Mouse (Mus musculus) lung, embryonic 14.5 days (tissue): ENCODE data around the gene Gm10282. TPM values are rescaled to one million over a fixed set of nuclear protein-coding genes. Genes with fewer than 3 reads are reported as not detected.
A peak's percentile ranks its signal among the peaks of the same experiment; 100 is the strongest.

Source experiments
- ATAC-seq: fragments of 200-750 bp; cut with Nextera tagmentation; 2 replicates; pipeline ENCODE4 v1.8.0; 2017; ENCODE audit warnings: mild to moderate bottlenecking, moderate TSS enrichment, moderate library complexity; ENCODE audit not compliant: insufficient read depth
- DNase-seq: peaks from one replicate; pipeline ENCODE4 v3.0.0-alpha.2; 2015
- H3K27ac ChIP-seq: fragments of 300-500 bp; sonication (generic); 2 replicates; pipeline ENCODE4 v1.5.1; 2014; ENCODE audit warnings: low read depth, mild to moderate bottlenecking, moderate library complexity
- H3K27me3 ChIP-seq: fragments of 300-500 bp; sonication (generic); 2 replicates; pipeline ENCODE4 v1.6.1; 2014; ENCODE audit warnings: low read length, control low read depth; ENCODE audit not compliant: insufficient read depth
- H3K36me3 ChIP-seq: fragments of 300-500 bp; sonication (generic); 2 replicates; pipeline ENCODE4 v1.6.1; 2014; ENCODE audit warnings: control low read depth; ENCODE audit not compliant: insufficient read depth
- H3K4me1 ChIP-seq: fragments of 300-500 bp; sonication (generic); 2 replicates; pipeline ENCODE4 v1.6.1; 2014; ENCODE audit warnings: antibody characterized with exemption, control low read depth; ENCODE audit not compliant: insufficient read depth
- H3K4me2 ChIP-seq: fragments of 300-500 bp; sonication (generic); 2 replicates; pipeline ENCODE4 v1.6.1; 2014; ENCODE audit warnings: mild to moderate bottlenecking
- H3K4me3 ChIP-seq: fragments of 300-500 bp; sonication (generic); 2 replicates; pipeline ENCODE4 v1.5.1; 2014; ENCODE audit warnings: low read depth, low read length
- H3K9ac ChIP-seq: fragments of 300-500 bp; sonication (generic); 2 replicates; pipeline ENCODE4 v1.6.1; 2014
- H3K9me3 ChIP-seq: fragments of 300-500 bp; sonication (generic); 2 replicates; pipeline ENCODE4 v1.6.1; 2016; ENCODE audit warnings: low read depth, low read length, control low read depth
- CTCF ChIP-seq: IDR thresholded peaks from 2 replicates; pipeline ENCODE4 v1.5.1; 2016; ENCODE audit warnings: antibody characterized with exemption, low read depth
- WGBS: fragments of 180-500 bp; shearing (Covaris S2); extraction: QIAGEN DNeasy Blood & Tissue Kit; methylation state at CpG from one replicate; pipeline ENCODE4 v1.1.7; 2014; 5-methylcytosine and 5-hydroxymethylcytosine counted together
- polyA plus RNA-seq: library from polyadenylated mRNA; unstranded; fragments of >200 nt; fragmentation: Nextera tagmentation; extraction: Ambion mirVana; gene quantifications from 2 replicates; pipeline ENCODE4 v1.2.1, GENCODE M21; 2014

The Gm10282 gene
- polyA plus RNA-seq, 1 experiment from 2014 or later: 38.2 TPM

- Histone ChIP-seq H3K4me3 (no peak overlapping the region), H3K9ac (no peak overlapping the region), H3K9me3 (no peaks in the 10 kb centered on the region), H3K4me2 (no peak overlapping the region), H3K27me3 (no peaks in the 10 kb centered on the region), H3K36me3 (no peaks in the 10 kb centered on the region), H3K4me1 (no peaks in the 10 kb centered on the region), H3K27ac (no peak overlapping the region)
- TF ChIP-seq CTCF: peak; percentile 93
- ATAC-seq: peak; percentile 55; the same call in 1 of the 2 replicates
- peak; percentile 87 for DNase-seq
- WGBS: 25% methylated on average over 2 of the region's 2 CpGs
Measured at GRCm38 (mm10) chr8:72261019-72261418, 44.0 kb downstream of the Gm10282 start.

- Histone ChIP-seq H3K9me3 (no peaks in the 10 kb centered on the region), H3K27me3 (no peaks in the 10 kb centered on the region), H3K4me2 (no peak overlapping the region), H3K36me3 (0 out of 2 replicates have a peak, but pooled peaks cover under 1% of the 10 kb centered on the region), H3K4me3 (no peak overlapping the region), H3K27ac (no peak overlapping the region), H3K9ac (no peak overlapping the region), H3K4me1 (no peaks in the 10 kb centered on the region)
- WGBS: 51% methylated on average over 4 of the region's 4 CpGs
- no peak; the same call in 1 of the 2 replicates for ATAC-seq
- DNase-seq: no peak
- TF ChIP-seq CTCF: no peak
Measured at GRCm38 (mm10) chr8:72260585-72260984, 44.5 kb downstream of the Gm10282 start.

DNA sequence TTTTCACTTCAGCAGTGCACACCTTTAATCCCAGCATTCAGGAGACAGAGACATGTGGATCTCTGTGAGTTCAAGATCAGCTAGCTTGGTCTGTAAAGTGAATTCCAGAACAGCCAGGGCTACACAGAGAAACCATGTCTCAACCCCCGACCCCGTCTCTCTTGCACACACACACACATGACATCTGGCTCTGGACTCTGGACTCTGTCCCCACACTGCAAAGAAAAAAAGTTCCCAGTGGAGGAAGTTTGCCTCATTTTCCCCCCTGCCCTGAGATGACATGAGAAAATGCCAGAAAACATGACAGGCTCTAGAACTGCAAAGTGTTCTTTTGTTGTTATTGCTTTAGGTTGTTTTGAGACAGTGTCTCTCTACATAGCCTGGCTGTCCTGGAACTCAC lies 45.2 kb downstream of the Gm10282 start:
- ATAC-seq (no peak), DNase-seq (no peak)
- Histone ChIP-seq H3K36me3 (0 out of 2 replicates have a peak, but pooled peaks cover 3% of the 10 kb centered on the region), H3K27me3 (no peaks in the 10 kb centered on the region), H3K4me3 (no peak overlapping the region), H3K27ac (no peak overlapping the region), H3K9me3 (no peaks in the 10 kb centered on the region), H3K9ac (no peak overlapping the region), H3K4me2 (no peak overlapping the region), H3K4me1 (no peaks in the 10 kb centered on the region)
- 63% methylated on average over 2 of the region's 2 CpGs for WGBS
- TF ChIP-seq CTCF: no peak

GRCm38 (mm10) chr8:72257902-72258238 lies 47.2 kb downstream of the Gm10282 start:
- Histone ChIP-seq H3K4me3 (no peak overlapping the region), H3K36me3 (peaks cover 14% of the 10 kb centered on the region; the same call in 1 of the 2 replicates), H3K4me2 (no peak overlapping the region), H3K4me1 (no peaks in the 10 kb centered on the region), H3K9ac (no peak overlapping the region), H3K9me3 (no peaks in the 10 kb centered on the region), H3K27ac (no peak overlapping the region), H3K27me3 (no peaks in the 10 kb centered on the region)
- no peak for ATAC-seq
- no peak for TF ChIP-seq CTCF
- 79% methylated on average over 1 of the region's 1 CpGs for WGBS
- DNase-seq: no peak

DNA sequence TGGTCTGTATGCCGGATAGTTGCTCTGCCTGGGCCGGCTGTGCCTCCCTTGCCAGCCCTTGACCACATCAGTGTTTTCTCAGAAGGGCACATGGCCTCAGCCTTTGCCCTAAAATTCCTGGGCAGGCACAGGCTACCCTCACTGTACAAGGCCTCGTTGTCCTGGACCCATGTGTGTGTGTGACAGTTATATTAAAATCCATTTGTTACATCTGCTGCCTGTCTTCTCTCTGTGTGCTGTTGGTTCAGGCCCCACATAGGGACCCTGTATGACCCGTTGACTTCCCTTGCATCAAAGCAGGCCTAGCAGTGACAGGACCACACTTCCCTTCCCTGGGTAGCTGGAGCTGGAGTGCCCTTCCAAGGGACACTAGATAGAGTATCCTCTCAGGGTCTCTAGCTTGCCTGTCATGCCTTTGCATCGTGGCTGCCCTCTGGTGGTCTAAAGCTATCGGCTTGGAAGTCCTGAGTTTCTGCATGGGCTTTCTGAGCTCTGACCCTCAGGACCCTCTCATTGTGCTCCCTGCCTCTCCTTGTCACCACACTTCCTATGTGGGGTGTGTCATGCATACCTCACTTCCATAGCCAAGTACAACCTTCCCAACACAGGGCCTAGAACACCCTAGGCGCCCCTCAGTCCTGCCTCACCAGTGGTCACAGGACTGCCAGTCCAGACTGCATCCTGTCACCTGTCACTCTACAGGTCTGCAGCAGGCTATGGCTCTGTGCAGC lies 47.7 kb downstream of the Gm10282 start:
- H3K4me3 ChIP-seq: no peak overlapping the region
- H3K27me3 ChIP-seq: no peaks in the 10 kb centered on the region
- H3K9ac ChIP-seq: no peak overlapping the region
- no peak overlapping the region for H3K27ac ChIP-seq
- 53% methylated on average over 7 of the region's 7 CpGs for WGBS
- no peaks in the 10 kb centered on the region for H3K9me3 ChIP-seq
- H3K4me1 ChIP-seq: no peaks in the 10 kb centered on the region
- no peak overlapping the region for H3K4me2 ChIP-seq
- peaks cover 20% of the 10 kb centered on the region for H3K36me3 ChIP-seq
- TF ChIP-seq CTCF: peak; percentile 78
- ATAC-seq (peak; percentile 36; the same call in 1 of the 2 replicates), DNase-seq (peak; percentile 75)

Other genes with a start within 250 kb of the Gm10282 start
- gene Olfr373, start 222.1 kb downstream of the Gm10282 start, polyA plus RNA-seq: not detected in 2 replicates
- gene Olfr374, start 198.2 kb downstream of the Gm10282 start, polyA plus RNA-seq: 0.01 and 0.04 TPM in 2 replicates
- 849 and 861 TPM in 2 replicates for gene Tpm4, start 170.3 kb downstream of the Gm10282 start, polyA plus RNA-seq
- 90.0 and 103 TPM in 2 replicates for gene Rab8a, start 144.1 kb downstream of the Gm10282 start, polyA plus RNA-seq
- 0.30 and 0.51 TPM in 2 replicates for gene Hsh2d, start 115.6 kb downstream of the Gm10282 start, polyA plus RNA-seq
- 0.24 TPM in 1 of 2 replicates, not detected in the other for gene Cib3, start 92.4 kb downstream of the Gm10282 start, polyA plus RNA-seq
- gene Gm11034, start 91.6 kb downstream of the Gm10282 start, polyA plus RNA-seq: not detected in 2 replicates
- gene Fam32a, start 85.5 kb downstream of the Gm10282 start, polyA plus RNA-seq: 65.3 and 69.6 TPM in 2 replicates
- 102 and 104 TPM in 2 replicates for gene Ap1m1, start 65.2 kb downstream of the Gm10282 start, polyA plus RNA-seq
- 14.3 and 15.2 TPM in 2 replicates for gene Klf2, start 13.8 kb upstream of the Gm10282 start, polyA plus RNA-seq
- gene Eps15l1, start 116.2 kb upstream of the Gm10282 start, polyA plus RNA-seq: 68.6 and 69.4 TPM in 2 replicates
- gene Calr3, start 138.6 kb upstream of the Gm10282 start, polyA plus RNA-seq: 1.0 and 1.9 TPM in 2 replicates
- 13.6 and 17.2 TPM in 2 replicates for gene 1700030K09Rik, start 138.6 kb upstream of the Gm10282 start, polyA plus RNA-seq
- 71.6 and 80.2 TPM in 2 replicates for gene Cherp, start 170.0 kb upstream of the Gm10282 start, polyA plus RNA-seq
- gene Slc35e1, start 187.4 kb upstream of the Gm10282 start, polyA plus RNA-seq: 21.5 and 24.4 TPM in 2 replicates
- gene Med26, start 243.0 kb upstream of the Gm10282 start, polyA plus RNA-seq: 16.7 and 17.5 TPM in 2 replicates